Mouse (Mus musculus): ENCODE measurements at regions not wholly inside any gene's neighbourhood (a gene's known extent, or its start where the extent isn't known, plus 50 kb on each side); places are given as distances from the start of the nearest gene placed in this dataset.

DNA sequence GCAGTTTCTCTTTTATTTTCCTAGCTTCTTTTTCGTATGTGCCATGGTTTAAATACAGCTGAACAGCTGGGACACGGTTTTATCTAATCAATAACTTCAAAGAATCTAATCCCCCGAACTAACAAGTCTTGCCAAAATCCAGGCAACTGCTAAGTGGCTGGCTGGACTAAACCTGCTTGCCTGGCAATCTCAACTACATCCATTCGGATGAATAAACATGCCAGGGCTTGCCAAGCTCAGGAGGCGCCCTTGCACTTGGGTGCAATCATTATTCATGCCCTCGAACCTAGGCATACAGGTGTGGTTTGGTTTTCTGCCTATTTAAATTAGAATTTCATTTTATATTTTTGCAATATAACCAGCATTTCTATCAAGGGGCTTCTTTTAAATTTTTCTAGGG is 172.1 kb upstream of the Paip1 start:
- no peak for ATAC-seq (replicated peaks; ENCODE audit: low FRiP score, poor library complexity, severe bottlenecking)

DNA sequence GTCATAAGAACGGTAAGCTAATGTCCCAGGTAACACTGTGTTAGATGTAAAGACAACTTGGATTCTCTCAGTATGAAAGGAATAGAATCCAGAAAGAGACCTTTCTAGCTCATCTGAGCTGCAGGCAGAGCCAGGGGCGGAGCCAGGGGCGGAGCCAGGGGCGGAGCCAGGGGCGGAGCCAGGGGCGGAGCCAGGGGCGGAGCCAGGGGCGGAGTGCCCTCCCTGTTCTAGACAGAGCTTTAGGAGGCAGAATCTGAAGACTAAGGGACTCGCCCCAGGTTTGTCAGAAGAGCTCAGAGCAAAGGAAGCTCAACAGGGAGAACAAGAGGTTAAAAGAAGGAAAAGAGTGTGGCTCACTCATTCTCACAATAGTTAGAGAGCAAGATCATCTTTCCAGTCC is 169.9 kb upstream of the Paip1 start:
- peak; percentile 81 for ATAC-seq (replicated peaks; ENCODE audit: low FRiP score, poor library complexity, severe bottlenecking)

DNA sequence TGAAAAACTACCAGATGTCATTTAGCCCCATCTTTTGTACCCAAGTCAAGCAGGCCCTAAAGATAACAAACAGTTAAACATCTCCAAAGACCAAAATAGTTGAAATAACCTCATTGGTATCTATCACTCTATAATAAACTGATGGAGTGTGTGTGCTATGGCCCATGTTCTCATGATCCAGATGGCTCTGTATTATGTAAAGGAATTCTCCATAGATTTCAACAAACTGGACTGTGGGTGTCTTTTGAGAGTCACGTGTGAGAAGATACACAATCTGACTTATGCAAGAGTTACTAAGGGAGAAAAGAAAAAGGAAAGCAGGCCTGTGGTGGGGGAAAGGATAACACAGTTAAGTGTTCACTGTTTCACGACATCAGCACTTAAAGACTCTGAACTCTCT is 164.8 kb upstream of the Paip1 start:
- ATAC-seq (replicated peaks; ENCODE audit: low FRiP score, poor library complexity, severe bottlenecking) = no peak

DNA sequence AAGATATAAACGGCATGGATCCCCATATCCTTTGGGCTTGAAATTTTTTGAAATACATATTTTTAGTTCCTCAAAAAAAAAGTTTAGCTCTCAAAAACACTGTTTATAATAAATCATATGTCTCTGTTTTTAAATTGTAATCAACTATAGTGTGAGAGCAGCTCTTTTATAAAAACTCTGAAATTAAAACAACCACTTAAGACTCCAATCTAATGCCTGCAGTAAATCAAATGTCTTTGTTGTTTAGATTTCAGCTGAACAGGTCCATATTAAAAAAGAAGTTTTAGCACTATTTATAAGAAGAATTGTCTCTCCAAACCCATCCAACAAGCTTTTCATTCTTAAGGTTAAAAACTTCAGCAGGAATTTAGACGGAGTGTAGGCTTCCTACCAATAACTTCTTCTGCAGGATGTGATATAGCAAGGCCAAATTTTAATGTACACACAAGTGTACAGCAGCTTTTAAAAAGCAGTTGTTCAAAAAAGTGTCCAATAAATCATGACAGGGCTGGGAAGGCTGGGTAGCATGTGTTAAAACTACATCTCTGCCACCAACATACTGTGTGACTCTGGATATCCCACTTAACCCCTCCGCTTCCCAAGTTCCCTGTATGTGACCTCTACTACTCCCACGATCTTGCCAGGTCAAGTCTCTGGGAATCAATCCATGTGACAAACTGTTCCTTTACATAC is 160.6 kb upstream of the Paip1 start:
- ATAC-seq (replicated peaks; ENCODE audit: low FRiP score, poor library complexity, severe bottlenecking) = no peak

DNA sequence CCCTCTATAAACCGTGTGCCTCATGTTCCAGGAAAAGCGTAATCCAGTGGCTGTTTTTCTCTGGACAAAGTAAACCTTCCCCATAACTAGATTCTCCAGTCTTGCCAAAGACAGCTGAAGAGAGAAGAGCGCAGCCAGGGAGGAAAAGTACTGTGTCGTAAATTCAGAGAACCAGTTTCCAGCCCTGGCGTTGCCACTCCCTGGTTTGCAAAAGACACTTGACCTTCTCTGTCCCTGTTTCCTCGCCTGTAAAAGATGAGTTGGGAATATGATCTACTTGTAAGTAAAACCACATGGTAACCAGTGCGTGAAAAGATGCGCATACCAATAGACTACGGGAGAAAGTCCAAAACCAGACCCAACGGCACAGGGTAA is 160.1 kb upstream of the Paip1 start:
- no peak for ATAC-seq (replicated peaks; ENCODE audit: low FRiP score, poor library complexity, severe bottlenecking)

DNA sequence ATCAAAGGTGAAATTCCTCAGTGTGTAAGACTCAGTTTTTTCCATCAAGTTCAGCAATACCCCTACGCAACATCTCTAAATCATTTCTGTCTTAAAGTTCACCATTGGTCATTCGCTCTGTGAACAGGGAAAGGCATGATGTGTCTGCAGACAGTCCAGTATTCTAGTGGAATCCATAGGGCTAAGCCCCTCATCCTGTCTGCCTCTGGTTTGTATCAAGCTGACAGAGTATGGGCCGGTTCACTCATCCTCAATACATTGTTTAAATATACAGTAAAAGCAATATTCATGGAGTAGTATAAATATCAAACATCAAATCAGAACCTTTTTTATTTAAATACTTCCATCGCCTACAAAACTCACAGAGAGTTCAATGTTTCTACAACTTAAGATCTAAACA is 152.9 kb upstream of the Paip1 start:
- no peak for ATAC-seq (replicated peaks; ENCODE audit: low FRiP score, poor library complexity, severe bottlenecking)

DNA sequence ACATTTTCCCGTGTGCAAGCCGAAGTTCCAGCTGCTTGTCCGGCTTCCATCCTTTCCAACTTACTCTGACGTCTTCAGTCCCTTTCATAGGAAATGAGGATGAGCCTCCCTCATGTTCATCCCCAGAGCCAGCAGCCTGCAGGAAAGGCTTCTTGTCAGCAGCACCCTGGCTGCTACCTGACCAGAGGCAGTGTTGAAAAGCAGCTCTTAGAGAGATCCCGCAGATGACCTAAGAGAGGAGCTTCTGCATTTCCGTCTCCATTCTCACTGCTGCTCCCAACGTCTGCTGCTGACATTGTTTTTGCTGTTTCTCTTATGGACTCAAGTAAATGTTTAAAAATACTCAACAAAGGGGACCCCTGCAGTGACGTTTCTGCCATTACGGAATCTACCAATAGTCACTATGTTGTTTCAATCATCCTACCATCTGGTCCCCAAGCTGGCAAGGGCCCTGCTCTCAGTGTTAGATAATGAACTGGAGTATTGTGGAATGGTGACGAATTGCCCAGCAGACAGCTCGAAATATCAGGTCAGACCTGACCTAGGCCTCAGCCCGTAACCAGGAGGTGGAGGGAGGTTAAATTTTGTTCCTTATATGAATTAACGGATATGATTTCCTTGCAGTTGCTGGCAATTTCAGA is 151.0 kb upstream of the Paip1 start:
- ATAC-seq (replicated peaks; ENCODE audit: low FRiP score, poor library complexity, severe bottlenecking) = no peak

DNA sequence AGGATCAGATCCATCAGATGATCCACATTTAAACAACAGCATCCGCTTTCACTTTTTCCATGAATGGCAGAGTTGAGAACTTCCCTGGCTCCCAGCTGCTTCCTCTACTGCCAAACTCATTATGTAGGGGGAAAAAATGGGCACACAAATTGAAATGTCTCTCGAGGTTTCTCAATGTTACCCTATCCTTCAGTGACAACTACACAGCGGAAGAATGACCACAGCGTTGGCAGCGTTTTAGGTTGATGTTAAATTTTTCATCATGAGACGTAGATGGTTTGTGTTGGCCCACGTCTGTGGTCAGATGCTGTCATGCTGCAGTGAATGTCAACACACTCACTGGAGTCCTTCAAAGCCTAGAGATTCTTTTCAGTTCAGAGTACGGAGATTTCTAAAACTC is 149.0 kb upstream of the Paip1 start:
- ATAC-seq (replicated peaks; ENCODE audit: low FRiP score, poor library complexity, severe bottlenecking) = no peak

DNA sequence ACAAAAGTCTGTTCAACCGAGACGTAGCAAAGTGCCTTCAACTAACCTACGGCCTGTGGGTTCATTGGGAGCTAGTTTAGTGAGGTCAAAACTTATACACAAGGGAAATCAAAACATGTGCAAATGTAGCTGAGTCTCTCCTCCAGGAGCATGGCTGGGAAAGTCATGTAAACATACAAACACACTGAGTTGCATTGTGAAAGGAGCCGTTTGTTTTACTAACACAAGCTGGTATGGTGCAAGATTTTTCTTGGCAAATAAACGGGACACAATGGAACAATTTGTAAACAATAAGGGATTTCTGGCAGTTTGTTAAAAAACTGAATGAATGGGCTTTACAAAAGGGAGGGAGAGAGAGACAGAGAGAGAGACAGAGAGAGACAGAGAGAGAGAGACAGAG is 147.8 kb upstream of the Paip1 start:
- no peak for ATAC-seq (replicated peaks; ENCODE audit: low FRiP score, poor library complexity, severe bottlenecking)

DNA sequence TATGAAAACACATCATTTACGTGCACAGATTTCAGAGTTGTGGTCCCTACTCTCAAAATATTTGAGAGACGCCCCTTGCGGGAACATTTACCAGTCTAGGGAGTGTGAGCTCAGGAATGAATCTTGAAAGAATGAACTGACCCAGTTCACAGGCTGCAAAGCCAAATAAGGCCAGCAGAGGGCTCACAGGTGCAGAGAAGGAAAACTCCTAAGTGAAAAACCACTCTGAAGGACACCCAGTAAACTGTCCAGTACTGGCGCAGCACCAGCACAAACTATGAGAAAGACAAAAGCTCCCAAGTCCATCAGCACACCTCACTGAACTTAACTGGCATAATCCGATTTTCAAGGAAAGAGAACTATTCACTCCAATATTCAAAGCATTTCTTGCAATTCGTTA is 145.0 kb upstream of the Paip1 start:
- peak; percentile 84 for ATAC-seq (replicated peaks; ENCODE audit: low FRiP score, poor library complexity, severe bottlenecking)

DNA sequence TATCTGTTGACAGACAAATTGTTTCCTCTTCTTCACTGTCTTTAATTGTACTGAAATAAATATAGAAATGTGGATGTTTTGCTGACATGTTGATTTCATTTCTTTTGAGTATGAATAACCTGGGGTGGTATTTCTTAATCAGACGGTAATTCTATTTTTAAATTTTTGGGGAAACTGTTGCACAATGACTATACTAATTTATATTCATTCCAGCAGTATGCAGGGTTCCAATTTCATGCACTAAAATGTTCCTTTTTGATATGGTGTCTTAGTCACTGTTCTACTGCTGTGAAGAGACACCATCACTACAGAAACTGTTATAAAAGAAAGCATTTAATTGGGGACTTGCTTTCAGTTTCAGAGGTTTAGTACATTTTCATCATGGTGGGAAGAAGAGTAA is 119.2 kb upstream of the Paip1 start:
- no peak for ATAC-seq (replicated peaks; ENCODE audit: low FRiP score, poor library complexity, severe bottlenecking)

DNA sequence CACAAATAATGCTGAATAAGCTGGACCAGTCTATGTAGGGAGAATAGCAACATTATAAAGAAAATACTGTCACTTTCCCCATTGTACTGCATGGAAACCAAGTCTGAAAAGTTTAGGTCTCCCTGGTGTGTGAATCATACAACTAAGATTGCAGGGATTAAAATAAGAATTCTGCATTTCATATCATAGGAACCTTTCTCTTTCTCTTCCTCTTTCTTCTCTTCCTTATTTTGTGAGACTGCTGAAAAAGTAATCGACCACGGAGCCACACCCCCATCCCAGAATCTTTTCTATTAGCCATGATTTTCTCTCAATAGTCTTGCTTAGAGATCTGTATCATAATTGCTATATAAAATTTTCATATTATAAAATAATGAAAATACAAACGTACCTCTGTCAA is 118.4 kb upstream of the Paip1 start:
- ATAC-seq (replicated peaks; ENCODE audit: low FRiP score, poor library complexity, severe bottlenecking) = no peak

DNA sequence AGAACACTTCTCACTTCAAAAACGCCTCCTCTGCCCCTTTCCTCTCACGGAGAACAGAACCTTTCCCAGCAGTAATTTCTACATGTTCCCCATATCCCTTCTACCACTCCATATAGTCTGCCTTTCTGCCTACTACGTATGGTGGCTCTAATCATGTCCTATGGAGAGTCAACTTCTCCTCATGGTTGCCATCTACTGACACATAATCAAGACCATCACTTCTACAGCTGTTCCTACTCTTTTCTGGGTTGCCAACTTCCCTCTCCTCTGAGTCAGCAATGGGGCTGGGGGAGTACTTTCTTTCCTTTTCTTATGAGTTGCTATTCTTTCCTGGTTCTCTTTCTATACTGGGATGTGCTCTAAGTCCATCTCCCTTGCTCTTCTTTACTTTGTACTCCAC is 114.0 kb upstream of the Paip1 start:
- ATAC-seq (replicated peaks; ENCODE audit: low FRiP score, poor library complexity, severe bottlenecking) = no peak

DNA sequence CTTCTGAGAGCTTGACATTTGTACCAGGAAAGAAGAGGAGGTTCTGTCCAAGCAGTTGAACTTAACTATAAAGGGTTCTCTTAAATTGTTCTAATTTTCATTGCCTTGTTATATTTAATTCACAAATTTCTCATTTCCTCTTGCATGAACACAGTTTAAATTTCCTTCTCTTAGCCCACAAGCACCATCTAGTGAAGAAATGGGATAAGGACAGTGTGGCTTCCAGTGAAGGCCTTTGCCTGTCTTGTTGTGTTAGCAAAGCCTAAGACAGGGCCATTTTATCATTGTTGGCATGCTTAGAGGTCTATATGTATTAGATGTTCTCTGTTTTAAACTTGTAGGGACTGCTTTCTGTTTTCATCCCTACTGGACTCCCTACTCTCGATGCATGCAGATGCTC is 110.0 kb upstream of the Paip1 start:
- no peak for ATAC-seq (replicated peaks; ENCODE audit: low FRiP score, poor library complexity, severe bottlenecking)

DNA sequence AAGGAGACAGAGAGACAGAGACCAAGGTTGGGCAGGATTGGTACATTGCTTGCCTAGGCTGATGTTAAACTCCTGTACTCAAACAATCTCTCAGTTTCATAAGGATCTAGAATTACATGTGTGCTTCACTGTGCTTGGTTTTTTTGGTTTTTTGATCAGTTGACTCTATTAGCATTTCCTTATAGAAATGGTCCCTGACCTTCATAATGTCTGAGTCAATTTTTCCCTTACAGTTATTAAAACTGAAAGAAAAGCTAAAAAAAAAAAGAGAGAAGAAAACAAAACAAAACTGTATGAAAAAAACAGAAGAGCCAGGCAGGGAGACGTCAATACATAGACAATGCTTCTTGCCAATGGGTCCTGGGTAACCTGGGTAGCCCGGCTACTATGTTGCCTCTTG is 102.9 kb upstream of the Paip1 start:
- no peak for ATAC-seq (replicated peaks; ENCODE audit: low FRiP score, poor library complexity, severe bottlenecking)

DNA sequence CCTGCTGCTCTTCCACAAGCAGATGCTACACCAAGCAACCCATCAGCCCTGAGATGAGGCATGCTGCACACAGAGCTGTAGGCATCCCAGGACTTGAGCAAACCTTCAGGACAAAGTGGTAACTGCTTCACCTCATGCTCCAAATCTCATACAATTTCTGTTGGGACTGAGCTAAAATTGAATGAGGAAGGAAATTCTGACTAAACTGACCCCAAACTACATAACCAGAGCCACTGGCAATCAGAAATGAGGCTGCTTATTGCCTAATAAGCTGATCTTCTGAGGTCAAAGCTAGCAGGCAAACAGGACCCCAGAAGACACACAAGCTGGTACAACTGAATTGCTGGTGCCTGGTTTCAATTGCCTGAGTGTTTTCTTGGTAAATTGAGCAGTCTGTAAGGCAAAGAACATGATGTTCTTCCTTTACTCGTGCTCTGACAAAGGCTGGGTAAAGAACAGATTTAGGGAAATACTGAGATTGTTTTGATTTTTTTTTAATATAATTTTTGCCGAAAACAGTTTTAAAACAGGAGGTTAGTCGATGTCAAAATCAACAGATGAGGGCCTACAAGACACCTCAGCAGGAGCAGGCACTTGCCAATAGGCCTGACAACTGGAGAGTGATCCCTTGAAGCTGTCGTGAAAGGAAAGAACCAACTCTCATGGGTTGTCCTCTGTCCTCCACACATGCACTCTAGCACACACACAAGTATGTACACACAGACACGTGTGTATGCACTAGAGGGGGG is 101.3 kb upstream of the Paip1 start:
- ATAC-seq (replicated peaks; ENCODE audit: low FRiP score, poor library complexity, severe bottlenecking) = no peak

DNA sequence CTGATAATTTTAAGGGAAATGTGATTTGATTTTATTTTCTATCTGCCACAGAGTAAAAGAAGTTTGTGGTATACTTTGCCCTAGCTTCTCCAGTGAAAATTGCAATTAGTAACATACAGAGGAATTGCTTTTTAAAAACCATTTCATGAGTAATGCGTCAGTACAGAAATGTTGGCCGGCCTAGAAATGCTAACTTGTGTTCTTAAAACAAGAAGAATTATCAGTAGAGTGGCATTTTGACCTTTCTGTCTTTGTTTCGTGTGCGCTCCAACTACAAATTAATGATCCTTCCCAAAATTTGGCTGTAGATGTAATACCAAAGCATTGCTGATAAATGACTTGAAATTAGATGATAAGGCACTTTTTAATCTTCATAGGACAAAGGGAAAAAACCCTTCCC is 99.7 kb upstream of the Paip1 start:
- ATAC-seq (replicated peaks; ENCODE audit: low FRiP score, poor library complexity, severe bottlenecking) = no peak

DNA sequence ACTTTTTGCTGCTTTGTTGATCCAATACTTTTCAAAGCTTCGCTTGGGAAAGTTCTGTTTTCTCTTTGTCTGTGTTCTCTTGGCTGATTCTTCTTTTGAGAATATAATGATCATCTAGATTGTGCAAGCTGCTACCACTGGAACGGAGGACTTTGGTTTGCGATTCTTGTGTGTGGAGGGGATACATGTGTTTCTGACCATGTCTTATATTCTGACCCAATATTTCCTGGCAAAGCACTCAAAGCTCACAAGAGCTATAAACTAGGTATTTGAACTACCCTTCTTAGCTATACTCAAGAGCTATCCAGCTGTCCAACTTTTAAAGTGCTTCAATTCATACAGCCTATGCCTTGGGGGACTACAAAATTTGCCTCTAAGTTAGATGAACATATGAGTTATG is 96.6 kb upstream of the Paip1 start:
- no peak for ATAC-seq (replicated peaks; ENCODE audit: low FRiP score, poor library complexity, severe bottlenecking)

DNA sequence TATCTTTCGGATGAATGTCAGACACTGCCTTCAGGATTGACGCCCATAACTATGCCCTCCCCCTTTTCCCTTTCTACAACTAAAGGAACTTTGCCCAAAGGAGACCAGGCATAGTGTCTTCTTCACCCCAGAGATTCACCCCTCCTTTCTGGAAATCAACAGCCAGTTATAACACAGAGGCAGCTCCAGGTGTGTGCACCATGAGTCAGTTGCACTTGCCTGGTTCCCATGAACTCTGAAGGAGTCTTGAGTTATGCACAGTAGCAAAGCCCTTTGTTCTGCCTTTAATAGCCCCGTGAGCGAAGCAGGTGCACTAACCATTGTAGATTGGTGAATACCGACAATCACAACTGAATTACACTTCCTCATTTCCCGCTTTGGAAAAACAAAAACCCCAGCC is 94.5 kb upstream of the Paip1 start:
- ATAC-seq (replicated peaks; ENCODE audit: low FRiP score, poor library complexity, severe bottlenecking) = no peak

DNA sequence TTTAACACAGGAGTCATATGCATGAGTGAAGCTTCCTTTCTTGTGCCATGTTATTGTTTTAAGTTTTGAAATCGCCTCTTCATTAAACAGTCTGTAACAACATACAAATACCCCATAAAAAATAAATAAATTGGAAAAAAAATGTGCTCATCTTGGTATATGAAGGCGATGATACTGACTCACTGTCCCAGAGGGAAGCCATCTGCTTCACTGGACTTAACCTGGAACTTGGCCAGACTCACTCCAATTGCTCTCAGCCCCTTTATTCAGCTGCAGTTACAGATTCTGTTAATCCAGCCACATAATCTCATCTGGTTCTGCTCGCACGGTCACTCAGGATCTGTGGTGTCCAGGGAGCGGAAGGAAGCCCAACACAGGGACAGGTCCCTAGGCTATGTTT is 90.5 kb upstream of the Paip1 start:
- ATAC-seq (replicated peaks; ENCODE audit: low FRiP score, poor library complexity, severe bottlenecking) = no peak

DNA sequence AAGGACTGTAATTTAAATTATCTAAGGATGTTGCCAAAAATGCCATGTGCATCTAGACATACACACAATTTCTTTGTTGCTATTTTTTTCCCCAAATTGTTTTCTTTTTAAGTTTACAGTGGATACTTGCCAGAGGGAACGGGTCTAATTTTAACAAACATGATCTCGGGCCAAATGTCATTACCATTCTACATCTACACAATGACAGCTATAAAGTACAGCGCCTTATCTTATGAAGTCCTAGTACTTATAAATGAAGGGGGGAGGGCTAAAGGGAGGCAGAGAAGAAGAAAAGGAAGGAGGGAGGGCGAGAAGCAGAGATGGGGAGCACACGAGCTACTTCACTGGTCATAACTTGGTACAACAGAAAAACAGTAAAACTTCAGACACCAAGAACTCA is 89.4 kb upstream of the Paip1 start:
- ATAC-seq (replicated peaks; ENCODE audit: low FRiP score, poor library complexity, severe bottlenecking) = no peak

DNA sequence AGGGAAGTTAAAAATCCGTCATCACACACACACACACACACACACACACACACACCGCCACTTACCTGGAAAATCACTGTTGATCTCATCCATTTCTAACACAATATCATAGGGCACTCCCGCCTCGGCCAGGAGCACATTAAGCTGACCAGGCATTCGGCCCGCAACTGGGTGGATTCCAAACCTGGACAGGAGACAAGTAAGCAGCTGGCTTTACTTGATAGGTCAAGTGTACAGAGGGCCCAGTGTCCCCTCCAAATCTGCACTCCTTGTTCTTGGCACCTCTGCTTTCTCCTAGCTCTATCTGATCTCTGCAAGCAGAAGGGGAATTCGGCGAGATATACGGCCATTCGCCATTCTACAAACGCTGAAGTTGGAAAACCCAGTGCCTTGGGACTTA is 88.6 kb upstream of the Paip1 start:
- ATAC-seq (replicated peaks; ENCODE audit: low FRiP score, poor library complexity, severe bottlenecking) = no peak

Data from erythroid progenitor cell, adult 5-6 weeks (primary cell).